Mouse (Mus musculus) hindbrain, postnatal 0 days (tissue): ENCODE data around the gene Prkn. TPM values are rescaled to one million over a fixed set of nuclear protein-coding genes. Genes with fewer than 3 reads are reported as not detected.

Source experiments
- ATAC-seq: fragments of 200-750 bp; cut with Nextera tagmentation; 2 replicates; pipeline ENCODE4 v1.8.0; 2017; ENCODE audit warnings: mild to moderate bottlenecking, moderate TSS enrichment, moderate library complexity
- DNase-seq: peaks from one replicate; pipeline ENCODE4 v3.0.0-alpha.2; 2015; ENCODE audit warnings: low spot score
- H3K27ac ChIP-seq: fragments of 300-500 bp; sonication (generic); 2 replicates; pipeline ENCODE4 v1.5.1; 2014; ENCODE audit warnings: mild to moderate bottlenecking
- H3K27me3 ChIP-seq: fragments of 300-500 bp; sonication (generic); 2 replicates; pipeline ENCODE4 v1.6.1; 2014; ENCODE audit warnings: low read length, mixed read lengths; ENCODE audit not compliant: insufficient read depth
- H3K36me3 ChIP-seq: fragments of 300-500 bp; sonication (generic); 2 replicates; pipeline ENCODE4 v1.6.1; 2014; ENCODE audit warnings: low read length, mixed read lengths; ENCODE audit not compliant: insufficient read depth
- H3K4me1 ChIP-seq: fragments of 300-500 bp; sonication (generic); 2 replicates; pipeline ENCODE4 v1.6.1; 2014; ENCODE audit warnings: antibody characterized with exemption, low read length, mixed read lengths; ENCODE audit not compliant: insufficient read depth
- H3K4me2 ChIP-seq: fragments of 300-500 bp; sonication (generic); 2 replicates; pipeline ENCODE4 v1.6.1; 2014; ENCODE audit warnings: low read depth, mild to moderate bottlenecking, low read length, moderate library complexity, mixed read lengths
- H3K4me3 ChIP-seq: fragments of 300-500 bp; sonication (generic); 2 replicates; pipeline ENCODE4 v1.5.1; 2014; ENCODE audit warnings: low read length
- H3K9ac ChIP-seq: fragments of 300-500 bp; sonication (generic); replicated peaks from 2 replicates; pipeline ENCODE4 v1.6.1; 2014; ENCODE audit warnings: mild to moderate bottlenecking, low read length, moderate library complexity, mixed read lengths
- H3K9me3 ChIP-seq: fragments of 300-500 bp; sonication (generic); 2 replicates; pipeline ENCODE4 v1.6.1; 2016; ENCODE audit warnings: low read length, mixed read lengths
- CTCF ChIP-seq: IDR thresholded peaks from 2 replicates; pipeline ENCODE4 v1.5.1; 2016; ENCODE audit warnings: antibody characterized with exemption, control low read depth, low read depth
- WGBS: fragments of 180-500 bp; shearing (Covaris S2); extraction: QIAGEN DNeasy Blood & Tissue Kit; methylation state at CpG from one replicate; pipeline ENCODE4 v1.1.7; 2014; 5-methylcytosine and 5-hydroxymethylcytosine counted together
- polyA plus RNA-seq: library from polyadenylated mRNA; unstranded; fragments of >200 nt; fragmentation: Nextera tagmentation; extraction: Ambion mirVana; gene quantifications from 2 replicates; pipeline ENCODE4 v1.2.1, GENCODE M21; 2015
- total RNA-seq: library from RNA; depleted of rRNA; stranded (reverse); fragments of >200 nt; gene quantifications from 2 replicates; pipeline ENCODE4 v1.2.3, GENCODE M21; 2014

The Prkn gene
- total and polyA plus RNA-seq, 2 experiments from 2014 or later, result 9.3 to 10.7 TPM

GRCm38 (mm10) chr17:11538826-11539225 lies 698.6 kb downstream of the Prkn start:
- 89% methylated on average over 7 of the region's 7 CpGs for WGBS
- TF ChIP-seq CTCF, result no peak

GRCm38 (mm10) chr17:11541928-11542623 lies 701.9 kb downstream of the Prkn start:
- H3K9ac ChIP-seq, result no peak overlapping the region
- no peak for TF ChIP-seq CTCF
- no peaks in the 10 kb centered on the region for H3K4me1 ChIP-seq
- WGBS, result 37% methylated on average over 4 of the region's 4 CpGs
- peak; percentile 37 for DNase-seq
- no peak overlapping the region for H3K27ac ChIP-seq
- no peak overlapping the region for H3K4me2 ChIP-seq
- H3K4me3 ChIP-seq, result no peak overlapping the region
- H3K36me3 ChIP-seq, result no peaks in the 10 kb centered on the region
- no peaks in the 10 kb centered on the region for H3K9me3 ChIP-seq
- no peak for ATAC-seq
- H3K27me3 ChIP-seq, result no peaks in the 10 kb centered on the region

More at GRCm38 (mm10) chr17:11538826-11539225, 698.6 kb downstream of the Prkn start:
- H3K4me1 ChIP-seq, result no peaks in the 10 kb centered on the region
- no peak overlapping the region for H3K4me3 ChIP-seq
- H3K27me3 ChIP-seq, result no peaks in the 10 kb centered on the region
- no peak overlapping the region for H3K9ac ChIP-seq
- no peaks in the 10 kb centered on the region for H3K36me3 ChIP-seq
- H3K9me3 ChIP-seq, result no peaks in the 10 kb centered on the region
- no peak overlapping the region for H3K4me2 ChIP-seq
- no peak overlapping the region for H3K27ac ChIP-seq
- ATAC-seq (no peak), DNase-seq (no peak)

- Histone ChIP-seq H3K4me1 (no peaks in the 10 kb centered on the region), H3K4me3 (no peak overlapping the region), H3K9ac (no peak overlapping the region), H3K27me3 (no peaks in the 10 kb centered on the region), H3K27ac (no peak overlapping the region), H3K36me3 (no peaks in the 10 kb centered on the region), H3K4me2 (no peak overlapping the region), H3K9me3 (no peaks in the 10 kb centered on the region)
- 86% methylated on average over 5 of the region's 5 CpGs for WGBS
- TF ChIP-seq CTCF, result no peak
- DNase-seq (no peak), ATAC-seq (no peak)
Observed at GRCm38 (mm10) chr17:11550562-11550961, 710.4 kb downstream of the Prkn start.

GRCm38 (mm10) chr17:11565681-11566080 lies 725.5 kb downstream of the Prkn start:
- Histone ChIP-seq H3K9me3 (no peaks in the 10 kb centered on the region), H3K4me1 (no peaks in the 10 kb centered on the region), H3K36me3 (no peaks in the 10 kb centered on the region), H3K4me2 (no peak overlapping the region), H3K27me3 (no peaks in the 10 kb centered on the region), H3K4me3 (no peak overlapping the region), H3K9ac (no peak overlapping the region), H3K27ac (no peak overlapping the region)
- no peak for TF ChIP-seq CTCF
- WGBS, result 81% methylated on average over 6 of the region's 6 CpGs
- no peak for DNase-seq
- no peak for ATAC-seq

GRCm38 (mm10) chr17:11570392-11570791 lies 730.2 kb downstream of the Prkn start:
- no peak for ATAC-seq
- H3K4me3 ChIP-seq, result no peak overlapping the region
- WGBS, result 51% methylated on average over 8 of the region's 8 CpGs

GRCm38 (mm10) chr17:11573666-11574065 lies 733.5 kb downstream of the Prkn start:
- H3K4me2 ChIP-seq, result no peak overlapping the region
- ATAC-seq (no peak), DNase-seq (no peak)
- H3K36me3 ChIP-seq, result no peaks in the 10 kb centered on the region
- no peaks in the 10 kb centered on the region for H3K27me3 ChIP-seq
- no peak for TF ChIP-seq CTCF
- no peaks in the 10 kb centered on the region; the same call in 1 of the 2 replicates for H3K4me1 ChIP-seq
- H3K4me3 ChIP-seq, result no peak overlapping the region
- H3K9ac ChIP-seq, result no peak overlapping the region
- H3K27ac ChIP-seq, result no peak overlapping the region
- 89% methylated on average over 9 of the region's 9 CpGs for WGBS
- no peaks in the 10 kb centered on the region for H3K9me3 ChIP-seq

More at GRCm38 (mm10) chr17:11570392-11570791, 730.2 kb downstream of the Prkn start:
- TF ChIP-seq CTCF, result no peak
- Histone ChIP-seq H3K9ac (no peak overlapping the region), H3K9me3 (no peaks in the 10 kb centered on the region), H3K4me1 (no peaks in the 10 kb centered on the region; the same call in 1 of the 2 replicates), H3K4me2 (no peak overlapping the region), H3K27me3 (no peaks in the 10 kb centered on the region), H3K27ac (no peak overlapping the region), H3K36me3 (no peaks in the 10 kb centered on the region)
- DNase-seq, result no peak

- no peak overlapping the region for H3K9ac ChIP-seq
- no peaks in the 10 kb centered on the region for H3K4me1 ChIP-seq
- no peaks in the 10 kb centered on the region for H3K9me3 ChIP-seq
- TF ChIP-seq CTCF, result no peak
- no peak overlapping the region for H3K4me3 ChIP-seq
- DNase-seq (no peak), ATAC-seq (no peak)
- 88% methylated on average over 4 of the region's 4 CpGs for WGBS
- no peak overlapping the region for H3K27ac ChIP-seq
- H3K36me3 ChIP-seq, result no peaks in the 10 kb centered on the region
- no peak overlapping the region for H3K4me2 ChIP-seq
- no peaks in the 10 kb centered on the region for H3K27me3 ChIP-seq
Observed at GRCm38 (mm10) chr17:11585491-11585890, 745.3 kb downstream of the Prkn start.
